ENCODE assay signal across 17 mouse cellular contexts in the genomic region with DNA sequence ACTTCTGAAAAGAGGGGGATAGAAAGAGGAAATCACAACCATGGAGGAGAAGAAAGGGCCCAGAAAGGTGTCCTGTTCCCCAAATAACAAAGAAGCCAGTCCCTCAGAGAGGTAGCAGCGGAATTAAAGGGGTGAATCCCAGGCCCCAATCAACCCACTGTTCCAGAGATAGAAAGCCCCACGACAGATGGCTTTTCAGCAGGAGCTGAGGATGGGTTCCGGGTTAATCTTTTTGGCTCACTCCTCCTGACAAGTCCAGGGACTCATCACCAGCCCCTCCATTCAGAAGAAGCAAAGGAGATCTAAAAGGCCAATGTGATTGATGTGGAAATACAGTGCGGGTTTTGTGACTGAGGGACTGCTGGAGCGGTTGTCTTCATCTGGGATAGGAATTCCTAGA. TPM values are rescaled to one million over a fixed set of nuclear protein-coding genes. Genes with fewer than 3 reads are reported as not detected.
"Had no signal": no experiment of that assay in that cellular context is flagged by ENCODE, and none has a peak within 500 bp of the region (broad histone marks: within the 10 kb centered on the region; RNA-seq: fewer than 3 reads in every experiment).

No protein-coding gene starts in this region.

- H3K27ac ChIP-seq: kidney, embryonic 15.5 days; left cerebral cortex, adult 2 months; limb, embryonic 10.5 days; liver, embryonic 15.5 days; midbrain, embryonic 10.5 days; neural tube, embryonic 15.5 days had no signal

- DNase-seq: kidney, postnatal 14 days; lung, adult 2 months; lung, postnatal 36 days; midbrain, embryonic 14.5 days; retina, postnatal 1 day; right cerebral cortex, postnatal 4 days; spleen, adult 18-20 months; thymus, adult 18-20 months; thymus, postnatal 36 days had no signal

- H3K4me3 ChIP-seq: kidney, embryonic 15.5 days; left cerebral cortex, adult 2 months; limb, embryonic 10.5 days; liver, embryonic 15.5 days; midbrain, embryonic 10.5 days; myocyte; neural tube, embryonic 15.5 days had no signal

RNA-seq across cellular contexts. Expression of gene Crtam, which starts 39.2 kb away (rescaled TPM):
- total RNA-seq: megakaryocyte progenitor cell, adult 5-6 weeks had no signal
